Mouse (Mus musculus) CH12F3 (cell line): ENCODE results near the gene Inca1.

Experiments used
- in situ Hi-C: fragments of 300-500 bp; cut with MboI; formaldehyde crosslinking; loops from 2 replicates; pipeline ENCODE4 v1.14.3; 2020; ENCODE audit warnings: low sequenced_read_pairs

The Inca1 gene

GRCm38 (mm10) chr11:70699722-70700556, at the start of gene Inca1, which contains the start of gene Kif1c:
Gene Inca1 (minus strand): TSS chr11:70700155.
Gene Kif1c (plus strand): TSS chr11:70700548.
- in situ Hi-C loops: no loop called here

GRCm38 (mm10) chr11:70747876-70748545, 48.1 kb upstream of the Inca1 start:
- in situ Hi-C loops: no loop called here

- in situ Hi-C loops: no loop called here
These were observed 45.7 kb upstream of the Inca1 start for GRCm38 (mm10) chr11:70745636-70746035.

- in situ Hi-C loops: no loop called here
These were observed 42.9 kb upstream of the Inca1 start for GRCm38 (mm10) chr11:70742581-70743459.

- in situ Hi-C loops: no loop called here
These were observed 42.2 kb upstream of the Inca1 start for GRCm38 (mm10) chr11:70742117-70742516.

GRCm38 (mm10) chr11:70741603-70742002, 41.6 kb upstream of the Inca1 start:
- in situ Hi-C loops: no loop called here

GRCm38 (mm10) chr11:70737749-70738148, 37.8 kb upstream of the Inca1 start:
- in situ Hi-C loops: no loop called here

- in situ Hi-C loops: no loop called here
These were observed 33.3 kb upstream of the Inca1 start for GRCm38 (mm10) chr11:70733256-70733655.

- in situ Hi-C loops: no loop called here
These were observed 31.2 kb upstream of the Inca1 start for GRCm38 (mm10) chr11:70731178-70731577.

GRCm38 (mm10) chr11:70730427-70731038, 30.6 kb upstream of the Inca1 start:
- in situ Hi-C loops: no loop called here

GRCm38 (mm10) chr11:70727385-70727784, 27.4 kb upstream of the Inca1 start:
- in situ Hi-C loops: no loop called here

- in situ Hi-C loops: no loop called here
These were observed 26.6 kb upstream of the Inca1 start for GRCm38 (mm10) chr11:70726585-70726984.

GRCm38 (mm10) chr11:70724706-70725105, 24.8 kb upstream of the Inca1 start:
- in situ Hi-C loops: no loop called here

GRCm38 (mm10) chr11:70721072-70721471, 21.1 kb upstream of the Inca1 start:
- in situ Hi-C loops: no loop called here

GRCm38 (mm10) chr11:70720567-70720966, 20.6 kb upstream of the Inca1 start:
- in situ Hi-C loops: no loop called here

GRCm38 (mm10) chr11:70718481-70718880, 18.5 kb upstream of the Inca1 start:
- in situ Hi-C loops: no loop called here

GRCm38 (mm10) chr11:70715832-70716231, 15.9 kb upstream of the Inca1 start:
- in situ Hi-C loops: no loop called here

- in situ Hi-C loops: no loop called here
These were observed 13.3 kb upstream of the Inca1 start for GRCm38 (mm10) chr11:70713222-70713621.

GRCm38 (mm10) chr11:70711026-70711425, 11.1 kb upstream of the Inca1 start:
- in situ Hi-C loops: no loop called here

GRCm38 (mm10) chr11:70706127-70706526, 6.2 kb upstream of the Inca1 start:
- in situ Hi-C loops: no loop called here

- in situ Hi-C loops: no loop called here
These were observed 2.8 kb upstream of the Inca1 start for GRCm38 (mm10) chr11:70702781-70703180.
